Mouse (Mus musculus) embryonic facial prominence, embryonic 15.5 days (tissue): Measurements from ENCODE around the gene Idi2. TPM values are rescaled to one million over a fixed set of nuclear protein-coding genes. Genes with fewer than 3 reads are reported as not detected.

Experiments used
- ATAC-seq: fragments of 200-750 bp; cut with Nextera tagmentation; 2 replicates; pipeline ENCODE4 v1.8.0; 2017; ENCODE audit warnings: low read depth, moderate TSS enrichment; ENCODE audit not compliant: insufficient number of reproducible peaks, low FRiP score, low TSS enrichment
- H3K27ac ChIP-seq: fragments of 300-500 bp; sonication (generic); replicated peaks from 2 replicates; pipeline ENCODE4 v1.5.1; 2015; ENCODE audit warnings: mild to moderate bottlenecking, inconsistent platforms
- H3K27me3 ChIP-seq: fragments of 300-500 bp; sonication (generic); 2 replicates; pipeline ENCODE4 v1.6.1; 2015; ENCODE audit warnings: inconsistent platforms
- H3K36me3 ChIP-seq: fragments of 300-500 bp; sonication (generic); 2 replicates; pipeline ENCODE4 v1.6.1; 2015; ENCODE audit warnings: mild to moderate bottlenecking, inconsistent platforms
- H3K4me1 ChIP-seq: fragments of 300-500 bp; sonication (generic); 2 replicates; pipeline ENCODE4 v1.6.1; 2015; ENCODE audit warnings: inconsistent platforms
- H3K4me2 ChIP-seq: fragments of 300-500 bp; sonication (generic); replicated peaks from 2 replicates; pipeline ENCODE4 v1.6.1; 2015; ENCODE audit warnings: mild to moderate bottlenecking, inconsistent platforms
- H3K4me3 ChIP-seq: fragments of 300-500 bp; sonication (generic); replicated peaks from 2 replicates; pipeline ENCODE4 v1.5.1; 2015; ENCODE audit warnings: mild to moderate bottlenecking, inconsistent platforms
- H3K9ac ChIP-seq: fragments of 300-500 bp; sonication (generic); 2 replicates; pipeline ENCODE4 v1.6.1; 2015; ENCODE audit warnings: inconsistent platforms
- H3K9me3 ChIP-seq: fragments of 300-500 bp; sonication (generic); replicated peaks from 2 replicates; pipeline ENCODE4 v1.6.1; 2016; ENCODE audit warnings: inconsistent platforms
- WGBS: fragments of 180-500 bp; shearing (Covaris S2); methylation state at CpG from one replicate; pipeline ENCODE4 v1.1.7; 2015; 5-methylcytosine and 5-hydroxymethylcytosine counted together
- microRNA-seq: library from miRNA; unstranded; fragments of <30 nt; microRNA quantifications from one replicate; pipeline ENCODE4, GENCODE M21; 2016; ENCODE audit warnings: borderline number of aligned reads
- polyA plus RNA-seq: library from polyadenylated mRNA; unstranded; fragments of >200 nt; fragmentation: Nextera tagmentation; extraction: Ambion mirVana; gene quantifications from 2 replicates; pipeline ENCODE4 v1.2.1, GENCODE M21; 2015

Idi2 gene
- polyA plus RNA-seq, 1 experiment from 2014 or later, result 8.0 TPM

- Histone ChIP-seq H3K36me3 (no peaks in the 10 kb centered on the region), H3K27ac (no peak overlapping the region), H3K4me3 (no peak overlapping the region), H3K9ac (no peak overlapping the region), H3K4me2 (no peak overlapping the region), H3K9me3 (no peaks in the 10 kb centered on the region), H3K4me1 (peaks cover 13% of the 10 kb centered on the region), H3K27me3 (no peaks in the 10 kb centered on the region)
- ATAC-seq, result no peak
- WGBS, result 73% methylated on average over 8 of the region's 8 CpGs
Observed at GRCm38 (mm10) chr13:8999464-8999863, 46.8 kb downstream of the Idi2 start.

GRCm38 (mm10) chr13:9003306-9003705 is 50.6 kb downstream of the Idi2 start:
- Histone ChIP-seq H3K27me3 (no peaks in the 10 kb centered on the region), H3K4me1 (no peaks in the 10 kb centered on the region), H3K4me2 (no peak overlapping the region), H3K9ac (no peak overlapping the region), H3K27ac (no peak overlapping the region), H3K9me3 (no peaks in the 10 kb centered on the region), H3K4me3 (no peak overlapping the region), H3K36me3 (no peaks in the 10 kb centered on the region)
- ATAC-seq, result no peak
- WGBS, result 73% methylated on average over 2 of the region's 2 CpGs

Small RNAs within 50 kb of the gene (microRNA-seq; reads per million reads assigned to microRNA genes)
- not detected for gene Gm22750

Other genes starting within 250 kb of the Idi2 start
- 17.1 and 17.7 TPM in 2 replicates for gene Wdr37, start 81.0 kb upstream of the Idi2 start, polyA plus RNA-seq
- 61.8 and 61.9 TPM in 2 replicates for gene Idi1, start 67.4 kb upstream of the Idi2 start, polyA plus RNA-seq
- gene Gm9745, start 4.6 kb upstream of the Idi2 start, polyA plus RNA-seq, result 3.8 and 5.4 TPM in 2 replicates
- gene Gtpbp4, start 43.2 kb downstream of the Idi2 start, polyA plus RNA-seq, result 77.2 and 81.7 TPM in 2 replicates
- gene Larp4b, start 141.0 kb downstream of the Idi2 start, polyA plus RNA-seq, result 33.2 and 33.6 TPM in 2 replicates